Mouse (Mus musculus) liver, postnatal 0 days (tissue): ENCODE measurements around the gene Vmn1r82. TPM values are rescaled to one million over a fixed set of nuclear protein-coding genes. Genes with fewer than 3 reads are reported as not detected.

Experiments
- ATAC-seq: fragments of 200-750 bp; cut with Nextera tagmentation; 2 replicates; pipeline ENCODE4 v1.8.0; 2017; ENCODE audit warnings: mild to moderate bottlenecking, moderate library complexity
- DNase-seq: peaks from one replicate; pipeline ENCODE4 v3.0.0-alpha.2; 2016
- H3K27ac ChIP-seq: fragments of 300-500 bp; sonication (generic); 2 replicates; pipeline ENCODE4 v1.5.1; 2014; ENCODE audit warnings: antibody characterized with exemption, moderate library complexity, mild to moderate bottlenecking, low read depth
- H3K27me3 ChIP-seq: fragments of 300-500 bp; sonication (generic); 2 replicates; pipeline ENCODE4 v1.6.1; 2014; ENCODE audit warnings: low read length, control low read depth, mixed read lengths; ENCODE audit not compliant: insufficient read depth
- H3K36me3 ChIP-seq: fragments of 300-500 bp; sonication (generic); replicated peaks from 2 replicates; pipeline ENCODE4 v1.6.1; 2014; ENCODE audit warnings: mild to moderate bottlenecking, control low read depth, low read length, moderate library complexity, mixed read lengths; ENCODE audit not compliant: insufficient read depth
- H3K4me1 ChIP-seq: fragments of 300-500 bp; sonication (generic); 2 replicates; pipeline ENCODE4 v1.6.1; 2014; ENCODE audit warnings: antibody characterized with exemption, mild to moderate bottlenecking, control low read depth; ENCODE audit not compliant: insufficient read depth
- H3K4me2 ChIP-seq: fragments of 300-500 bp; sonication (generic); 2 replicates; pipeline ENCODE4 v1.6.1; 2014; ENCODE audit warnings: low read depth, mild to moderate bottlenecking, low read length, moderate library complexity, mixed read lengths
- H3K4me3 ChIP-seq: fragments of 300-500 bp; sonication (generic); 2 replicates; pipeline ENCODE4 v1.5.1; 2014; ENCODE audit warnings: low read depth, low read length
- H3K9ac ChIP-seq: fragments of 300-500 bp; sonication (generic); replicated peaks from 2 replicates; pipeline ENCODE4 v1.6.1; 2014; ENCODE audit warnings: mild to moderate bottlenecking, moderate library complexity
- H3K9me3 ChIP-seq: fragments of 300-500 bp; sonication (generic); 2 replicates; pipeline ENCODE4 v1.6.1; 2016; ENCODE audit warnings: mild to moderate bottlenecking, control low read depth, low read length, mixed read lengths
- CTCF ChIP-seq: sonication (generic); IDR thresholded peaks from 2 replicates; pipeline ENCODE4 v1.5.1; 2016; ENCODE audit warnings: antibody characterized with exemption, low read depth
- EP300 ChIP-seq: IDR thresholded peaks from 2 replicates; pipeline ENCODE4 v1.6.1; 2016; ENCODE audit warnings: antibody characterized with exemption, low read depth, mild to moderate bottlenecking
- WGBS: fragments of 180-500 bp; shearing (Covaris S2); extraction: QIAGEN DNeasy Blood & Tissue Kit; methylation state at CpG from one replicate; pipeline ENCODE4 v1.1.7; 2014; ENCODE audit not compliant: insufficient replicate concordance; 5-methylcytosine and 5-hydroxymethylcytosine counted together
- polyA plus RNA-seq: library from polyadenylated mRNA; unstranded; fragments of >200 nt; fragmentation: Nextera tagmentation; extraction: Ambion mirVana; gene quantifications from 2 replicates; pipeline ENCODE4 v1.2.1, GENCODE M21; 2015

The Vmn1r82 gene
- polyA plus RNA-seq: not detected in 2 replicates

GRCm38 (mm10) chr7:12300130-12300529, at the start of gene Vmn1r82:
Gene Vmn1r82 (plus strand): TSS chr7:12300430.
- no peak within 1 kb of the TSS for H3K27ac ChIP-seq
- no peaks in the 10 kb centered on the region for H3K4me1 ChIP-seq
- H3K4me2 ChIP-seq: no peak within 1 kb of the TSS
- no peaks in the 10 kb centered on the region for H3K36me3 ChIP-seq
- TF ChIP-seq CTCF: no peak
- TF ChIP-seq EP300: no peak
- no peak within 1 kb of the TSS for H3K9ac ChIP-seq
- no peak within 1 kb of the TSS for H3K4me3 ChIP-seq
- H3K27me3 ChIP-seq: no peaks in the 10 kb centered on the region
- no peak for DNase-seq
- no peak for ATAC-seq
- no peaks in the 10 kb centered on the region for H3K9me3 ChIP-seq
- 43% methylated on average over 2 of the region's 2 CpGs for WGBS

GRCm38 (mm10) chr7:12268169-12268568, 32.1 kb upstream of the Vmn1r82 start, which contains the start of gene Vmn1r81:
Gene Vmn1r81 (minus strand): TSS chr7:12268269.
- Histone ChIP-seq H3K4me1 (no peaks in the 10 kb centered on the region), H3K4me3 (no peak within 1 kb of the TSS), H3K9ac (no peak within 1 kb of the TSS), H3K27me3 (no peaks in the 10 kb centered on the region), H3K36me3 (no peaks in the 10 kb centered on the region), H3K9me3 (no peaks in the 10 kb centered on the region; the same call in 1 of the 2 replicates), H3K27ac (no peak within 1 kb of the TSS), H3K4me2 (no peak within 1 kb of the TSS)
- no peak for DNase-seq
- WGBS: 63% methylated on average over 1 of the region's 1 CpGs
- TF ChIP-seq EP300 (no peak), CTCF (no peak)
- ATAC-seq: no peak

- 73% methylated on average over 2 of the region's 2 CpGs for WGBS
- Histone ChIP-seq H3K4me1 (no peaks in the 10 kb centered on the region), H3K9me3 (no peaks in the 10 kb centered on the region; the same call in 1 of the 2 replicates), H3K27ac (no peak within 1 kb of the TSS), H3K9ac (no peak within 1 kb of the TSS), H3K4me2 (no peak within 1 kb of the TSS), H3K4me3 (no peak within 1 kb of the TSS), H3K36me3 (no peaks in the 10 kb centered on the region), H3K27me3 (no peaks in the 10 kb centered on the region)
- DNase-seq: no peak
- ATAC-seq: no peak
- TF ChIP-seq EP300: no peak
- TF ChIP-seq CTCF: no peak
These were observed 29.2 kb downstream of the Vmn1r82 start, which contains the start of gene Vmn1r83 for GRCm38 (mm10) chr7:12329381-12329780. Gene Vmn1r83 (minus strand): TSS chr7:12329481.

Other genes with a start within 250 kb of the Vmn1r82 start
- not detected in 2 replicates for gene Vmn1r78, start 150.2 kb upstream of the Vmn1r82 start, polyA plus RNA-seq
- gene Vmn1r79, start 129.2 kb upstream of the Vmn1r82 start, polyA plus RNA-seq: not detected in 2 replicates
- gene Vmn1r80, start 111.1 kb upstream of the Vmn1r82 start, polyA plus RNA-seq: not detected in 2 replicates
- not detected in 2 replicates for gene Vmn1r81, start 32.2 kb upstream of the Vmn1r82 start, polyA plus RNA-seq
- gene Vmn1r83, start 29.1 kb downstream of the Vmn1r82 start, polyA plus RNA-seq: not detected in 2 replicates
- gene Vmn1r84, start 68.8 kb downstream of the Vmn1r82 start, polyA plus RNA-seq: not detected in 2 replicates
- 0.66 and 0.76 TPM in 2 replicates for gene Zfp551, start 122.3 kb downstream of the Vmn1r82 start, polyA plus RNA-seq
- 2.5 and 2.8 TPM in 2 replicates for gene Zfp606, start 177.9 kb downstream of the Vmn1r82 start, polyA plus RNA-seq
- not detected in 2 replicates for gene 2900092C05Rik, start 212.1 kb downstream of the Vmn1r82 start, polyA plus RNA-seq